Mouse (Mus musculus): ENCODE measurements around the gene Fbxo30. TPM values are rescaled to one million over a fixed set of nuclear protein-coding genes. Genes with fewer than 3 reads are reported as not detected.

The Fbxo30 gene
- polyA plus RNA-seq, 1 experiment from 2014 or later, result 19.2 TPM

Other genes starting within 250 kb of the Fbxo30 start
- gene Grm1, start 199.0 kb upstream of the Fbxo30 start, polyA plus RNA-seq (2015; fragmentation: Nextera tagmentation; extraction: Ambion mirVana), result 14.4 and 18.1 TPM in 2 replicates
- 21.2 and 23.2 TPM in 2 replicates for gene Shprh, start 131.9 kb upstream of the Fbxo30 start, polyA plus RNA-seq (2015; fragmentation: Nextera tagmentation; extraction: Ambion mirVana)
- 1.0 and 2.3 TPM in 2 replicates for gene Epm2a, start 62.1 kb downstream of the Fbxo30 start, polyA plus RNA-seq (2015; fragmentation: Nextera tagmentation; extraction: Ambion mirVana)